Mouse (Mus musculus) embryonic facial prominence, embryonic 14.5 days (tissue): ENCODE data around the gene Ncbp3. TPM values are rescaled to one million over a fixed set of nuclear protein-coding genes. Genes with fewer than 3 reads are reported as not detected.

Source experiments
- ATAC-seq: fragments of 200-750 bp; cut with Nextera tagmentation; 2 replicates; pipeline ENCODE4 v1.8.0; 2017; ENCODE audit warnings: low read depth, moderate number of reproducible peaks, moderate TSS enrichment
- DNase-seq: peaks from one replicate; pipeline ENCODE4 v3.0.0-alpha.2; 2015; ENCODE audit warnings: low spot score
- H3K27ac ChIP-seq: fragments of 300-500 bp; sonication (generic); replicated peaks from 2 replicates; pipeline ENCODE4 v1.5.1; 2014; ENCODE audit warnings: low read depth, mild to moderate bottlenecking, low read length, moderate library complexity
- H3K27me3 ChIP-seq: fragments of 300-500 bp; sonication (generic); replicated peaks from 2 replicates; pipeline ENCODE4 v1.6.1; 2014; ENCODE audit warnings: low read length; ENCODE audit not compliant: control insufficient read depth, insufficient read depth
- H3K36me3 ChIP-seq: fragments of 300-500 bp; sonication (generic); 2 replicates; pipeline ENCODE4 v1.6.1; 2014; ENCODE audit warnings: low read length, mixed read lengths; ENCODE audit not compliant: control insufficient read depth, insufficient read depth
- H3K4me1 ChIP-seq: fragments of 300-500 bp; sonication (generic); 2 replicates; pipeline ENCODE4 v1.6.1; 2014; ENCODE audit warnings: antibody characterized with exemption, low read length; ENCODE audit not compliant: control insufficient read depth, insufficient read depth
- H3K4me2 ChIP-seq: fragments of 300-500 bp; sonication (generic); 2 replicates; pipeline ENCODE4 v1.6.1; 2014; ENCODE audit warnings: low read depth, mild to moderate bottlenecking, low read length, moderate library complexity, mixed read lengths
- H3K4me3 ChIP-seq: fragments of 300-500 bp; sonication (generic); 2 replicates; pipeline ENCODE4 v1.5.1; 2014; ENCODE audit warnings: low read depth, mild to moderate bottlenecking, low read length
- H3K9ac ChIP-seq: fragments of 300-500 bp; sonication (generic); 2 replicates; pipeline ENCODE4 v1.6.1; 2014; ENCODE audit warnings: low read depth, mild to moderate bottlenecking, low read length, moderate library complexity, mixed read lengths
- H3K9me3 ChIP-seq: fragments of 300-500 bp; sonication (generic); 2 replicates; pipeline ENCODE4 v1.6.1; 2016; ENCODE audit warnings: low read length; ENCODE audit not compliant: control insufficient read depth
- WGBS: fragments of 180-500 bp; shearing (Covaris S2); extraction: QIAGEN DNeasy Blood & Tissue Kit; methylation state at CpG from one replicate; pipeline ENCODE4 v1.1.7; 2014; 5-methylcytosine and 5-hydroxymethylcytosine counted together
- polyA plus RNA-seq: library from polyadenylated mRNA; unstranded; fragments of >200 nt; fragmentation: Nextera tagmentation; extraction: Ambion mirVana; gene quantifications from 2 replicates; pipeline ENCODE4 v1.2.1, GENCODE M21; 2014

Ncbp3 gene
- polyA plus RNA-seq, 1 experiment from 2014 or later, result 9.5 TPM

DNA sequence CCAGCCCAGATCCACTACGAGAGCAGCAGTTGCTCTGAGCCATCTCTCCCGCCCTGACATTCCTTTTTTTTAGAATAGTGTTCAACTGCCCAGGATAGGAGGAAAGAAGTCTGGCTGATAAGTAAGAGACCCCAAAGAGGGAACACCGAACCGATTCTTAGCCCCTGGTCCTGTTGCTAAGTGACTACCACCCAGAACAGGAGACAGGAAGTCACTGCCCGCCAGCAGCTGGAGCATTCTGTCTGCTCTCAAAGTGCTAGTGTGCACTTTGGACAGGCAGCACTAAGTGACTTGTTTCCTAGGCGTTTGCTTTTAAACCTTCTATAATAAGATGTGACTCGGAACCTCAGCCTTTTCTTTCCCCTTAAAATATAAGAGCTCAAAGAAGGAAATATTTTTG is 37.8 kb downstream of the Ncbp3 start:
- Histone ChIP-seq H3K9me3 (no peaks in the 10 kb centered on the region), H3K36me3 (peaks cover 24% of the 10 kb centered on the region), H3K9ac (no peak overlapping the region; the same call in 1 of the 2 replicates), H3K4me1 (0 out of 2 replicates have a peak, but pooled peaks cover 3% of the 10 kb centered on the region), H3K27ac (no peak overlapping the region), H3K27me3 (no peaks in the 10 kb centered on the region), H3K4me3 (no peak overlapping the region), H3K4me2 (no peak overlapping the region)
- no peak for DNase-seq
- no peak; the same call in 1 of the 2 replicates for ATAC-seq
- WGBS, result 67% methylated on average over 7 of the region's 7 CpGs

DNA sequence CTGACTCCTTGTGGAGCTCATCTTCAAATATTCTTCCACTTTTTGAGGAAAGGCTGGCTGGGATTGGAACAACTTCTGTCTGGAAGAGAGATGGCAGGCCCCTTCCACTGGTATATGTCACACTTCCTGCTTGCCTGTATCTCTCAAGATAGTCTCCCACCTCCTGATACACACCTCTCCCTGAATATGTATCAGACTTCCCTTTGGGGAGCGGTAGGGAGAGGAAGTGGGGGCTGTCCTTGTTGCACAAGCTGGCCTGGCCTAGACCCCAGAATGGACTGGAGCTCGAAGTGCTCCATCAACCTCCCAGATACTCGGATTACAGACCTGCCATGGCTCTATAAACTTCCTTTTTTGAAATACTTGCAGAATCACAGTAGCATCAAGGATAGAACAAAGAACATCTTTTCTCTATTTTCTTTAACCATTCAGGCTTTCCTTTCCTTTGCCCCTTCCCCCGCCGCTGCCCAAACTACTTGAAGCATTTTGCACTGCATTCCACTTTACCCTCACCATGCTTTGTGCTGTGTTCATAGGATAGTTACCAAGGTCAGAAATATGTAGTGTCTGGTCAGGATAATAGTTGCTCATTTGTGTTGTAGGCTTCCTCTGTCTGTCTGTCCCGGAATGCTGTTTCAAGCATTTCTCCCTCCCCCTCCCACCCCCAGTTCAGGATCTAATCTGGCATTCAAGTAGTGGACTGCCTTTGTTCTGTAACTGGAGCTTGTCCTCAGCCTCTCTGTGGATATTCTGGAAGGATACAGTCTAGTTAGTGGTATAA is 40.3 kb downstream of the Ncbp3 start:
- Histone ChIP-seq H3K27me3 (no peaks in the 10 kb centered on the region), H3K4me2 (no peak overlapping the region), H3K9ac (no peak overlapping the region), H3K36me3 (peaks cover 6% of the 10 kb centered on the region; the same call in 1 of the 2 replicates), H3K9me3 (no peaks in the 10 kb centered on the region), H3K4me3 (no peak overlapping the region), H3K27ac (no peak overlapping the region), H3K4me1 (0 out of 2 replicates have a peak, but pooled peaks cover 3% of the 10 kb centered on the region)
- ATAC-seq, result no peak
- DNase-seq, result no peak
- WGBS, result 43% methylated on average over 6 of the region's 6 CpGs

- ATAC-seq (no peak), DNase-seq (no peak)
- H3K9ac ChIP-seq, result no peak within 1 kb of the TSS
- whole genome bisulfite sequencing, result 83% methylated on average over 4 of the region's 4 CpGs
- H3K36me3 ChIP-seq, result peaks cover 1% of the 10 kb centered on the region; the same call in 1 of the 2 replicates
- 0 out of 2 replicates have a peak, but pooled peaks cover 2% of the 10 kb centered on the region for H3K4me1 ChIP-seq
- H3K27ac ChIP-seq, result no peak within 1 kb of the TSS
- H3K4me3 ChIP-seq, result no peak within 1 kb of the TSS
- no peaks in the 10 kb centered on the region for H3K27me3 ChIP-seq
- H3K4me2 ChIP-seq, result no peak within 1 kb of the TSS
- no peaks in the 10 kb centered on the region for H3K9me3 ChIP-seq
These were observed 42.7 kb downstream of the Ncbp3 start, which contains the start of gene Itgae for GRCm38 (mm10) chr11:73090283-73090682. Gene Itgae, plus strand, starts transcription at chr11:73090583.

- ATAC-seq (no peak), DNase-seq (no peak)
- H3K36me3 ChIP-seq, result no peaks in the 10 kb centered on the region
- no peak overlapping the region for H3K4me2 ChIP-seq
- H3K27ac ChIP-seq, result no peak overlapping the region
- H3K4me3 ChIP-seq, result no peak overlapping the region
- no peak overlapping the region for H3K9ac ChIP-seq
- no peaks in the 10 kb centered on the region for H3K9me3 ChIP-seq
- 90% methylated on average over 2 of the region's 2 CpGs for WGBS
- H3K4me1 ChIP-seq, result no peaks in the 10 kb centered on the region
- H3K27me3 ChIP-seq, result no peaks in the 10 kb centered on the region
These were observed 43.2 kb downstream of the Ncbp3 start for GRCm38 (mm10) chr11:73090826-73091225.

DNA sequence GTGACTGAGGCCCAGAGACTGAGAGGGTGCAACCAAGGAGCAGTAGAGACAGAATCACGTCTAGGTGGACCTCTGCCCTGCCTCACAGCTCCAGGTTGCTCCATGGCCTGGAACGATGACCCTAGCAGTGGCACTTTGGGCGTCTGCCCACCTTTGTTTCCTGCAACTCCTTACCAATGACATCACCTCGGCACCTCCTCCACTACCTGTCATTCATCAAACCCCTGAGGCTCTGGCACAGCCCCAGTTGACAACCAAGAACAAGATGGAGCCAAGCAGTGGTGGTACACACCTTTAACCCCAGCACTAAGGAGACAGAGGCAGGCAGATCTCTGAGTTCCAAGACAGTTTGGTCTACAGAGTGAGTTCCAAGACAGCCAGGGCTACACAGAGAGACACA is 44.5 kb downstream of the Ncbp3 start:
- Histone ChIP-seq H3K4me2 (no peak overlapping the region), H3K27ac (no peak overlapping the region), H3K9ac (no peak overlapping the region), H3K4me3 (no peak overlapping the region), H3K9me3 (no peaks in the 10 kb centered on the region), H3K4me1 (no peaks in the 10 kb centered on the region), H3K27me3 (no peaks in the 10 kb centered on the region), H3K36me3 (no peaks in the 10 kb centered on the region)
- no peak for ATAC-seq
- DNase-seq, result no peak
- WGBS, result 90% methylated on average over 4 of the region's 4 CpGs

GRCm38 (mm10) chr11:73092877-73093276 is 45.3 kb downstream of the Ncbp3 start:
- no peaks in the 10 kb centered on the region for H3K9me3 ChIP-seq
- ATAC-seq, result no peak
- no peaks in the 10 kb centered on the region for H3K36me3 ChIP-seq
- H3K4me2 ChIP-seq, result no peak overlapping the region
- H3K4me1 ChIP-seq, result no peaks in the 10 kb centered on the region
- H3K4me3 ChIP-seq, result no peak overlapping the region
- DNase-seq, result no peak
- no peaks in the 10 kb centered on the region for H3K27me3 ChIP-seq
- no peak overlapping the region for H3K27ac ChIP-seq
- no peak overlapping the region for H3K9ac ChIP-seq
- 70% methylated on average over 7 of the region's 7 CpGs for whole genome bisulfite sequencing

DNA sequence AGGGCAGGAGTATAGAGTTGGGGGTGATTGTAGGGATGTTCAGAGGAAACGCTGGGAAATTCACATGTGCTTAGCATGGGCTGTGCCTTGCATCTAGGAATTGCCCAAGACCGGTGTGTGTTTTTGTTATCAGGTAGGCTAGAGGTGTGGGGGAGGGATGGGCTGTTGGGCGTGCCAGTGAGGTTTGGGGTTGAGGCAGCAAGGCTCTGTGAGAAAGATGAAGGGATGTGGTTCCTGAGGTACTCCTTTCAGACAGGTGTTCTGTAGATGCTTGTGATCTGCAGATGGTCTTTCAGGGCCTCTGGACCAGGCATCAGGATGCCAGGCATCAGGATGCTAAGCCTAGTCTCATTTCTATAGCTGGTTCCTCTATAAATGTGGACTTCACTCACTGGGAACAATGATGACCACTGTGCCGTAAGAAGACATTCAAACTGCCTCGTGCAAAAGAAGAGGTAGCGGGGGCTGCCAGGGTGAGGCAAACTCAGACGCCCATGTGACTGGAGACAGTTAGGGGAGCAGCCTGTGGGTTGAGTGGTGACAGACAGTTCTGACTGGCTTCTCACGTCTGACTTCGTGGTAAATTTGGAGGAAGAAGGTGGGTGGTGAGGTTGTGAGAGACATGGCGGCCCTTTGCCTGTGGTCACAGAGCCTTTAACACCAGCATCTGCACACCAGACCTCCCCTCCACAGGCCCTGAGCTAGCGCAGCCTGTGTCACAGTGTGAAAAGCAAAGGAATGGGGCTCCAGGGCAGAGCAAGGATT is 46.8 kb downstream of the Ncbp3 start:
- H3K9ac ChIP-seq, result no peak overlapping the region
- 75% methylated on average over 11 of the region's 11 CpGs for WGBS
- no peaks in the 10 kb centered on the region for H3K4me1 ChIP-seq
- no peak for ATAC-seq
- no peak overlapping the region for H3K4me3 ChIP-seq
- no peak for DNase-seq
- H3K27me3 ChIP-seq, result no peaks in the 10 kb centered on the region
- H3K27ac ChIP-seq, result no peak overlapping the region
- H3K9me3 ChIP-seq, result no peaks in the 10 kb centered on the region
- H3K4me2 ChIP-seq, result no peak overlapping the region
- no peaks in the 10 kb centered on the region for H3K36me3 ChIP-seq

DNA sequence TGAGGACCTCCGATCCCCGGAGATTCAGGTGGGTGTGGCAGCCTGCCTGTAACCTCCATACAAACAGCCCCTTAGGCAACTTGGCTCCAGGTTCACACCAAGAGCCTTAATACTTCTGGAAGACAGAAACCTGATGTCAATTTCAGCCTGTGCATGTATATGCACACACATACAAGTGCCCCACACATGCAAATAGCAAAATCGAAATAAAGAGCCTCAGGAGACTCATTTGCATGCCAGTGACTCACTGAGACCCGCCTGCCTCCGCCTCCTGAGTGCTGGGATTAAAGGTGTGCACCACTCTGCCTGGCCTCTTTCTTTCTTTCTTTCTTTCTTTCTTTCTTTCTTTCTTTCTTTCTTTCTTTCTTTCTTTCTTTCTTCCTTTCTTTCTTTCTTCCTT is 51.3 kb downstream of the Ncbp3 start:
- H3K27me3 ChIP-seq, result no peaks in the 10 kb centered on the region
- H3K9me3 ChIP-seq, result no peaks in the 10 kb centered on the region
- WGBS, result 58% methylated on average over 5 of the region's 5 CpGs
- H3K4me2 ChIP-seq, result no peak overlapping the region
- no peak for DNase-seq
- H3K9ac ChIP-seq, result no peak overlapping the region
- H3K36me3 ChIP-seq, result no peaks in the 10 kb centered on the region
- H3K4me1 ChIP-seq, result no peaks in the 10 kb centered on the region
- H3K4me3 ChIP-seq, result no peak overlapping the region
- ATAC-seq, result no peak
- H3K27ac ChIP-seq, result no peak overlapping the region
